Mouse (Mus musculus): Measurements from ENCODE around the gene Rtn4r.
"Not testable (repeated sequence)": the region's sequence is repeated elsewhere in the genome, so short reads cannot be mapped to it uniquely, and the experiment has no call there.

The Rtn4r gene

DNA sequence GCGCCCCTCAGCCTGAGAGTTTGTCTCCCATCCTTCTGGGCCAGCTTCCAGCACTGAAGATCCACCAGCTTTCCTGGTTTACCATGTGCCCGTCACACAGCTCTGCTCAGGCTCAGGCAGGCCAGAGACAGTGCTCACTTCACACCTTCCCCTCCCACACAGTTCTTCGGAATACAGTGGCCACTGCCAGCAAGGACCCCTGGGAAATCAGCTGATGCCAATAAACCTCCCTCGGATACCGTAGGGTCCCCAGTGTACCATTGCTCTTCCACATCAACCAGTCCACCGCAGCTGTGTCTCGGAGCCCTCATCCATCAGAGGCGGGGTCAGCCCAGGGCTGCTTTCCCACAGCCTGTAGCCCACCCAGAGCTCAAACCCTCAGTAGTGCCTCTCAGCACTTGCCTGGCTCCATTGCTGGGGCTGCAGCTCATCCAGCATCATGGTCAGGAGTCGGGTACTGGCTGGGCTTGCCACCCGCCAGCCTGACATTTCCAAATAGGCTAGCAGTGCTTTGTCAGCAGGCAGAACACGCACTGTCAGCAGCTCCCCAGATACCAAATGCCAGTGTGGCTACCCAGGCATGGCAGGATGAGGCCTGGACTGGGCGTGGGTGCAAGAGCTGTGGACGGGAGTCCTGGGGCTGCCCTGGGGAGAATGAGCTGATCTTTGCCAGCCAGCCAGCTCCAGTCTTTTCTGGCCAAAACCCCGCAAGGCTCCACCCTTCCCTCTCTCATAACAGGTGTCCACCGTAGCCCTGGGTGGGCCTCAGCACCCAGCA is 67.0 kb downstream of the Rtn4r start:
- DNase-seq (ENCODE audit: low spot score): no peak

- DNase-seq (ENCODE audit: low spot score): no peak
Observed at GRCm38 (mm10) chr16:18195068-18195467, 67.6 kb downstream of the Rtn4r start.

DNA sequence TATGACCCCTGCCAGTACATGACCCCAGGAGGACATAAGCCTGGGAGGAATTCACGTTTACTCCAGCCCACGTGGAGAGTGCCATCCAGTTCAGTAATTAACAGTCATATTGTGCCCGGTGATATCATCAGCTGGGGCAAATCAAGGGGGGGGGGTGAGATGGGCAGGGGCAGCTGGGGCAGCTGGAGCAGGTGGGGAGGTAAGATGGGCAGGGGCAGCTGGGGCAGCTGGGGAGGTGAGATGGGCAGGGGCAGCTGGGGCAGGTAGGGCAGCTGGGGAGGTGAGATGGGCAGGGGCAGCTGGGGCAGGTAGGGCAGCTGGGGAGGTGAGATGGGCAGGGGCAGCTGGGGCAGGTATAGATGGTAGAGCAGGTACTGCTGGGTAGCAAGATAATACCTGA is 68.1 kb downstream of the Rtn4r start:
- DNase-seq (ENCODE audit: low spot score): not testable (repeated sequence)

GRCm38 (mm10) chr16:18197881-18198280 is 70.4 kb downstream of the Rtn4r start:
- no peak for DNase-seq (ENCODE audit: low spot score)

- DNase-seq (ENCODE audit: low spot score): no peak
Observed at GRCm38 (mm10) chr16:18198365-18199098, 71.1 kb downstream of the Rtn4r start.

DNA sequence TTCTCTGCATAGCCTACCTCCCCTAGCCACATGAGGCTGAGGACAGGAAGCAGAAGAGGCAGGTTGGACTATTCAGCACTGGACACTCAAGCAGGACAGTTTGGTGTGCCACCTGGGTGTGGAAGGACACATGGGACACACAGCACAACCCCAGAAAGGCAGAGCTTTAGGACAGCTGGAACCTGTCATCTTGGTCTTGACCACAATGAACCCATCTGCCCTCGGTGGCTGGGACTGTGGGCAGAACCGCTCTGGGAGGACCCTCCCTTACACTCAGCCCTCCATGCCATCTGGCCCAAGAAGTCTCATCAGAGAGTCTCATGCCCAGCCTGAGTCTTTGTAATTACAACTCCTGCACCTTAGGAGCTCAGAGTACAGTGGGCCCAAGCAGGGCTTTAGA is 72.6 kb downstream of the Rtn4r start:
- DNase-seq (ENCODE audit: low spot score): no peak

DNA sequence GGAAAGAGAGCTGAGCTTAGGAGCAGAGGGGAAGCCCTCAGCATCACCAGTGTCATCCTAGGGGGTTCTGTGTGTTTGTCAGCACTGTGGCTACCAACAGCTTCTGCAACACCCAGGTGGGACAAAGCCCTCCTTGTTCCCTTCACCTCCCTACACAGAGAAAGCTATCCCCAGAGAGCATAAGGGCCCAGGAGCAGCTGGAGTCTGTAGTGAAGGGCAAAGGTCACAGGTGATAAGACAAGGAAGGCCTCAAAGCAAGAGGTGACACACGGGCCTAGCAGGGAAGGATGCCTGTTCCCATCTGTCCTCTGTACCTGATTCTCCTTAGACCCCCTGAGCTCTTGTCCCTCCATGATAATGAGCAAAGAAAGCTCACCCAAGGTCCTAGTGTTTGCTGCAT is 74.2 kb downstream of the Rtn4r start:
- DNase-seq (ENCODE audit: low spot score): no peak
